Comparison of ENCODE assay signal across 8 mouse cellular contexts in genomic region chr10:128058601-128059151, GRCm38 (mm10). TPM values are rescaled to one million over a fixed set of nuclear protein-coding genes. Genes with fewer than 3 reads are reported as not detected.
A peak's percentile ranks its signal among the peaks of the same experiment; 100 is the strongest.
DNase-seq lines count a peak whose midpoint lies in the region; ATAC-seq and TF ChIP-seq lines count a peak whose summit lies in the region.

Gene Ptges3, plus strand, starts transcription at chr10:128058954.

- H3K4me2 ChIP-seq in embryonic facial prominence, embryonic 15.5 days (replicated peaks) = peak within 1 kb of the TSS; percentile 78
- peak within 1 kb of the TSS; percentile 53 for H3K4me2 ChIP-seq in kidney, embryonic 14.5 days (replicated peaks; ENCODE audit: low read depth, low read length)
- peak within 1 kb of the TSS; percentile 65 for H3K4me2 ChIP-seq in limb, embryonic 15.5 days

- peaks cover 2% of the 10 kb centered on the region for H3K4me1 ChIP-seq in bone marrow, adult 2 months (ENCODE audit: control insufficient read depth, insufficient read depth, low read length)
- H3K4me1 ChIP-seq in embryonic facial prominence, embryonic 15.5 days = peaks cover 22% of the 10 kb centered on the region
- H3K4me1 ChIP-seq in kidney, embryonic 14.5 days (ENCODE audit: control insufficient read depth, insufficient read depth, low read length) = peaks cover 6% of the 10 kb centered on the region; the same call in 1 of the 2 replicates
- peaks cover 19% of the 10 kb centered on the region for H3K4me1 ChIP-seq in limb, embryonic 15.5 days

- H3K27me3 ChIP-seq in embryonic facial prominence, embryonic 15.5 days = no peaks in the 10 kb centered on the region
- H3K27me3 ChIP-seq in kidney, embryonic 14.5 days (ENCODE audit: control insufficient read depth, insufficient read depth, low read length) = no peaks in the 10 kb centered on the region
- no peaks in the 10 kb centered on the region for H3K27me3 ChIP-seq in limb, embryonic 15.5 days

- peak within 1 kb of the TSS; percentile 91 for H3K9ac ChIP-seq in embryonic facial prominence, embryonic 15.5 days
- H3K9ac ChIP-seq in kidney, embryonic 14.5 days (ENCODE audit: low read depth, low read length) = peak within 1 kb of the TSS; percentile 89
- H3K9ac ChIP-seq in limb, embryonic 15.5 days = peak within 1 kb of the TSS; percentile 87

- H3K4me3 ChIP-seq in bone marrow, adult 2 months (replicated peaks; ENCODE audit: control insufficient read depth, low read depth, low read length) = peak within 1 kb of the TSS; percentile 97
- peak within 1 kb of the TSS; percentile 86 for H3K4me3 ChIP-seq in embryonic facial prominence, embryonic 15.5 days (replicated peaks)
- peak within 1 kb of the TSS; percentile 98 for H3K4me3 ChIP-seq in kidney, embryonic 14.5 days (ENCODE audit: low read length)
- H3K4me3 ChIP-seq in limb, embryonic 15.5 days = peak within 1 kb of the TSS; percentile 86

- H3K36me3 ChIP-seq in embryonic facial prominence, embryonic 15.5 days = peaks cover 13% of the 10 kb centered on the region
- H3K36me3 ChIP-seq in kidney, embryonic 14.5 days (ENCODE audit: control insufficient read depth, insufficient read depth, low read length) = peaks cover 6% of the 10 kb centered on the region; the same call in 1 of the 2 replicates
- H3K36me3 ChIP-seq in limb, embryonic 15.5 days = peaks cover 3% of the 10 kb centered on the region

- peak within 1 kb of the TSS; percentile 90 for H3K27ac ChIP-seq in bone marrow, adult 2 months (ENCODE audit: control insufficient read depth, insufficient read depth, low read depth, low read length, poor library complexity)
- H3K27ac ChIP-seq in embryonic facial prominence, embryonic 15.5 days (replicated peaks) = peak within 1 kb of the TSS; percentile 97
- H3K27ac ChIP-seq in kidney, embryonic 14.5 days (ENCODE audit: low read depth, low read length) = peak within 1 kb of the TSS; percentile 93
- peak within 1 kb of the TSS; percentile 99 for H3K27ac ChIP-seq in limb, embryonic 15.5 days

- no peak for TF ChIP-seq CTCF in bone marrow, adult 2 months (IDR thresholded peaks at IDR 0.05; ENCODE audit: control insufficient read depth, insufficient read depth, low read length)

- under 1% methylated on average over 70 of the region's 72 CpGs for WGBS in bone marrow, adult 2 months
- WGBS in embryonic facial prominence, embryonic 15.5 days = 1% methylated on average over 70 of the region's 72 CpGs
- under 1% methylated on average over 62 of the region's 72 CpGs for WGBS in kidney, embryonic 14.5 days
- under 1% methylated on average over 70 of the region's 72 CpGs for WGBS in limb, embryonic 15.5 days

- peak; percentile 41 for TF ChIP-seq POLR2A in bone marrow, adult 2 months (IDR thresholded peaks at IDR 0.05; ENCODE audit: borderline replicate concordance, control insufficient read depth, low read depth, low read length)

- ATAC-seq in embryonic facial prominence, embryonic 15.5 days (ENCODE audit: insufficient number of reproducible peaks, low FRiP score, low TSS enrichment, low read depth) = peak; percentile 93
- peak; percentile 94 for ATAC-seq in kidney, embryonic 14.5 days (ENCODE audit: low FRiP score, low TSS enrichment)
- peak; percentile 92 for ATAC-seq in limb, embryonic 15.5 days (ENCODE audit: insufficient number of reproducible peaks, low FRiP score, low TSS enrichment, low read depth)

- peak; percentile 96 for DNase-seq in 416B (ENCODE audit: low read depth)
- peak; percentile 94 to 97 for DNase-seq in heart, adult 9 months (ENCODE audit: low spot score in 2 of 2)
- peak; percentile 86 to 91 for DNase-seq in monocyte, adult 2 months (ENCODE audit: low read depth in 1 of 2, low spot score in 2 of 2)
- DNase-seq in spleen, postnatal 36 days (ENCODE audit: low spot score in 2 of 2) = peak; percentile 92 to 94

- no peaks in the 10 kb centered on the region for H3K9me3 ChIP-seq in embryonic facial prominence, embryonic 15.5 days (replicated peaks)
- H3K9me3 ChIP-seq in kidney, embryonic 14.5 days (ENCODE audit: control insufficient read depth, low read length) = no peaks in the 10 kb centered on the region
- H3K9me3 ChIP-seq in limb, embryonic 15.5 days = no peaks in the 10 kb centered on the region

RNA-seq across cellular contexts. Expression of gene Ptges3, which starts in this region (rescaled TPM):
- polyA plus RNA-seq in bone marrow, adult 2 months (2011; ENCODE audit: insufficient read depth, insufficient read length, low replicate concordance, missing spikeins) = 102 and 168 TPM in 2 replicates
- polyA plus RNA-seq in embryonic facial prominence, embryonic 15.5 days (2015; fragmentation: Nextera tagmentation; extraction: Ambion mirVana) = 453 and 461 TPM in 2 replicates
- polyA plus RNA-seq in kidney, embryonic 14.5 days (2014; fragmentation: Nextera tagmentation; extraction: Ambion mirVana) = 566 and 622 TPM in 2 replicates
- 402 and 459 TPM in 2 replicates for polyA plus RNA-seq in limb, embryonic 15.5 days (2015; fragmentation: Nextera tagmentation; extraction: Ambion mirVana)

Comparison
In these comparisons a context has a peak if more than half of its experiments do, and no peak if none do; other contexts are left out.
1. Peak in every context shown above with its lines: DNase-seq, ATAC-seq, H3K4me3 ChIP-seq and H3K27ac ChIP-seq.